Mouse (Mus musculus): ENCODE results near the gene Mettl25.
A peak's percentile ranks its signal among the peaks of the same experiment; 100 is the strongest.

Mettl25 gene

GRCm38 (mm10) chr10:105840928-105841888 is at the start of gene Mettl25, which contains the start of gene Ccdc59:
Gene Mettl25 (minus strand): TSS chr10:105841380.
Gene Ccdc59 (plus strand): TSS chr10:105841067.
- DNase-seq (ENCODE audit: low spot score in 2 of 2) = peak; percentile 95

GRCm38 (mm10) chr10:105867312-105867711 is 26.1 kb upstream of the Mettl25 start:
- DNase-seq (ENCODE audit: low spot score in 2 of 2) = peak in 1 of 2 experiments; percentile 6

- no peak for DNase-seq (ENCODE audit: low spot score in 2 of 2)
Observed at GRCm38 (mm10) chr10:105851136-105851535, 10.0 kb upstream of the Mettl25 start.

- DNase-seq (ENCODE audit: low spot score in 2 of 2) = no peak
Observed at GRCm38 (mm10) chr10:105850286-105850685, 9.1 kb upstream of the Mettl25 start.

GRCm38 (mm10) chr10:105842574-105842973 is 1.4 kb upstream of the Mettl25 start:
- no peak for DNase-seq (ENCODE audit: low spot score in 2 of 2)

- DNase-seq (ENCODE audit: low spot score in 2 of 2) = peak in 1 of 2 experiments; percentile 23
Observed at GRCm38 (mm10) chr10:105834627-105835228, 6.5 kb downstream of the Mettl25 start.

GRCm38 (mm10) chr10:105806259-105807010 is 34.7 kb downstream of the Mettl25 start:
- no peak for DNase-seq (ENCODE audit: low spot score in 2 of 2)

- no peak for DNase-seq (ENCODE audit: low spot score in 2 of 2)
Observed at GRCm38 (mm10) chr10:105803461-105803860, 37.7 kb downstream of the Mettl25 start.

- no peak for DNase-seq (ENCODE audit: low spot score in 2 of 2)
Observed at GRCm38 (mm10) chr10:105802132-105802531, 39.0 kb downstream of the Mettl25 start.

- no peak for DNase-seq (ENCODE audit: low spot score in 2 of 2)
Observed at GRCm38 (mm10) chr10:105801147-105801546, 40.0 kb downstream of the Mettl25 start.

- no peak for DNase-seq (ENCODE audit: low spot score in 2 of 2)
Observed at GRCm38 (mm10) chr10:105797250-105797924, 43.8 kb downstream of the Mettl25 start.

GRCm38 (mm10) chr10:105793776-105794552 is 47.2 kb downstream of the Mettl25 start:
- DNase-seq (ENCODE audit: low spot score in 2 of 2) = no peak

GRCm38 (mm10) chr10:105788744-105789486 is 52.3 kb downstream of the Mettl25 start:
- DNase-seq (ENCODE audit: low spot score in 2 of 2) = no peak

GRCm38 (mm10) chr10:105783766-105784165 is 57.4 kb downstream of the Mettl25 start:
- DNase-seq (ENCODE audit: low spot score in 2 of 2) = no peak

- peak; percentile 56 to 75 for DNase-seq (ENCODE audit: low spot score in 2 of 2)
Observed at GRCm38 (mm10) chr10:105774382-105774781, 66.8 kb downstream of the Mettl25 start.

GRCm38 (mm10) chr10:105772821-105773302 is 68.3 kb downstream of the Mettl25 start:
- DNase-seq (ENCODE audit: low spot score in 2 of 2) = no peak

GRCm38 (mm10) chr10:105763959-105764358 is 77.2 kb downstream of the Mettl25 start:
- no peak for DNase-seq (ENCODE audit: low spot score in 2 of 2)

GRCm38 (mm10) chr10:105760460-105760859 is 80.7 kb downstream of the Mettl25 start:
- no peak for DNase-seq (ENCODE audit: low spot score in 2 of 2)

GRCm38 (mm10) chr10:105760046-105760445 is 81.1 kb downstream of the Mettl25 start:
- no peak for DNase-seq (ENCODE audit: low spot score in 2 of 2)

Measured in cerebellum, postnatal 4 days (tissue).